Mouse (Mus musculus): ENCODE data around the gene Dusp12. TPM values are rescaled to one million over a fixed set of nuclear protein-coding genes. Genes with fewer than 3 reads are reported as not detected.
A peak's percentile ranks its signal among the peaks of the same experiment; 100 is the strongest.

Gene Dusp12
- polyA plus RNA-seq, 2 experiments from 2014 or later: 14.8 to 16.1 TPM

DNA sequence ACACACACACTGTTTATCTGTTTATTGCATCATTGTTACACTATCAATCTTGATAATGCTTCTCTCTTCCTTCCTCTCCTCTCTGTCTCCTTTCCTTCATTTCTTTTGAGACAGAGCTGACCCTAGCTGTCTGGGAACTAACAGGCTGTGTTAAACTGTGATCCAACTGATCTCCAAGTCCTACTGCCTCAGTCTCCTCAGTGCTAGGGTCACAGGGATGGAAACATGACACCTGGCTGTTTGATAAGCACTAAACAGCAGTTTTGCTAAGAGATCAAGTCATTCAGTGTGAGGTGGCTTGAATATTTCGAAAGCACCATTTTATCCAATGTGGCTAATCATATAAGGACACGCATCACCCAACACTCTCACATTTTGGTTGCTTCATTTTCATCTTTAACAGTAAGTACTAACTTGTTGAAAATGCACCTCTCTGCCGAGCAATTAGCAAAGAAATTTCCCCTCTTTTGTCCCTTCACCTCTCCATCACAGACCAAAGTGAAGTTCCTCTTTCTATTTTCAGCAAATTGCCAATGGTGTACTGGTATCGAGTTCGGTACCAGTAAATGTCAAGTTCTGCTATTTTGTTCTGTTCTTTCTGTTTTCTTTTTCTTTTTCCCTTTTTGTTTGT lies 11.4 kb upstream of the Dusp12 start:
- ATAC-seq: no peak

DNA sequence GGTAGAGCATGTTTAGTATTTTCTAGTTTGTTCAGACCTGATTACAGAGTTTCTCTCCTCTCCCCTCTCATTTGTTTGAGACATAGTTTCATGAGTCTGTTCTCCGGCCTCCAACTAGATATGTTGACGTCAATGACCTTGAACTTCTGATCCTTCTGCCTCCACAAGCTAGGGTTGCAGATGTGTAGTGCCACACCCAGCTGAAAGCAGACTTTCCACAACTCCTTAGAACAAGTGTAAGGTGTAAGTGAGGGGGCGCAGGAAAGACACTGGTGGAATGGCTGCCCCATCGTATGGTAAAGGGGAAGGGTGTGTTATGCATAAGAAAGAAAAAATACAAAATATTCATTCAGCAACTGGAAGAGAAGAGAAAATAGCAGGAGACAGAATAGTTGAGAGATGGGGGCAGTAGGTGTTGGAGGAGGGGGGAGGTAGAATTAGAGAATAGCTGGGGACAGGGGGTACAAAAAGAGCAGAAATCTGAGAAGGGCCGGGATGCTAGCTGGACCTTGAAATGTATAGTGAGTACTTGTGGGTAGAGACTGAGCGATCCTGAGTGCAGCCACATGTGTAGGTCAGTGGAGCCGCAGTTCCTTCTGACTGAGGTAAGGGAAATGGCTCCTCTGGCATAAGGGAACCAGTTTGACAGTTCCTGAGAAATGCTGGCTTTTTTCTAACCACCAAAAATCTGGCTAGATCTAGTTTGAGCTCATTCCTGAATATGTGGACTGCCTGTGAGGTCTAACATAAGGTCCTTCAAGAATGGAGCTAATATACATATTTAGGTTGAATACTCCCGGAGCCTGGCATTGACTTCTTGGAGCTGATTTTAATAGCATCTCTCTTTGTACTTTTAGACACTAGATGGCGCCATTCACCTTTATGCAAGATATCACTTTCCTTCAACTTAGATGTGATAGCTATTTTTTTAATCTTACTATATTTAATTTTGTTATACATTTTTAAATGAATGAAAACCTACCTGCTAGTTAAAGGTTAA lies 9.6 kb upstream of the Dusp12 start:
- ATAC-seq: peak; percentile 76

- ATAC-seq: no peak
These were observed 6.9 kb upstream of the Dusp12 start for GRCm38 (mm10) chr1:170892279-170892678.

DNA sequence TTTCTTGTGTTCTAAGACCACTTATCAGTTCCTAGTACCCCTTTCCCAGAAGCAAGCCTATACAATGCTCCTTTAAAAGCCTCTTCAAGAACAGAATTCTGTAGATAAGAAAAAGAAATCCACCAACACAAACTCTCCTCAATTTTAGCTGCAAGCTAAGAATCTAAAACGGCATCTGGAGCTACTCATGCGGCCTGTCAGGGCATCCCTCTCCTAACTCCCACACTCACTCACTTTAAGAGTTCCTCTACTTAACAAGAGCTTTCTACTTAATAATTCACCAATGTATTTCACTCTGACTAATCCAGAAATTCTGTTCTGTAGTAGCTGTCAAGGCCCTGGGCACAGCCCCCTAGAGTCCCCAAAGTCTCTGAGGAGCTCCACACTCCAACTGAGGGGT lies 6.3 kb upstream of the Dusp12 start:
- no peak for ATAC-seq

DNA sequence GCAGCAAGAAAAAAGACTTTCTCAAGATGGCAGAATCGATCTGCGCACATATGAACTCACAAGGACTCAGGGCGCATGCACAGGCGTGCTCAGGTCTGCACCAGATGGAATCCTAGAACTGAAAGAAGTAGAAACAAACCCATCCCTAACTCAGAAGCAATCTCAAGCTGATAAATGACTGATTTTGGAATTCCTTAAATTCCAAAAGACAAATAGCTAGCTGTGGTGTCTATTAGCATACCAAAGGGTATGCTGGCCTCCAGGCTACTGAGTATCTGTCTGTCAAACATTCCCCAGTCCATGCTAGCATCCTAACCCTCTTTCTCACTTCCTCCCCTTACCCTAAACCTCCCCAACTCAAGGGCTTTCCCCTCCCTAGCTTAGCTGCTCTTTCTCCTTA lies 4.0 kb upstream of the Dusp12 start:
- ATAC-seq: no peak

- no peak for ATAC-seq
These were observed 711 bp upstream of the Dusp12 start for GRCm38 (mm10) chr1:170886044-170886458.

- no peak for ATAC-seq
These were observed 950 bp downstream of the Dusp12 start for GRCm38 (mm10) chr1:170884390-170884789.

DNA sequence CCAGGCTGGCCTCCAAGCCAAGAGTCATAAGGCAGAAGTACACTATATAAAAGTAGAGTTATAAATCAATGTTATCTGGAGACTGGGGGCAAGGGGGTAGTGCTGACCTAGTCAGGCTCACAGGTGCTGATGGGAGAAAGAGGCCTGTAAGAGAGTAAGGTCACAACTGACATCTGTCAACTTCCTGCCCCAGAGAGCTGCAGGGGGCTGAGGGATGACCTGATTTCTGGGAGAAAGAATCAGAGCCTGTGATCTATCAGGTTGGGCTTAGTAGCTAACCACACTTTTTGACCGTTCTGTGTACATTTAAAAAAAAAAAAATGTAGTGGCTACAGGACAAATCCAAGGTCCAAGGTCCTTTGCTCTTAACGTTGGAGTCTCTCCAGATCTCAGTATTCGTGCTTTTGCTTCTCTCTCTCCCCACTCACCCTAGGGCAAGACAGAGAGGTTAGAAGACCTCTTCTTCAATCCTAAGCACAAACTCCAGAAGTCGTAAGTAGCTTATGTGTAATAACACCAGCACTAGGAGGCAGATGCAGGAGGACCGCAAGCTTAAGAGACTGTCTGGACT lies 2.3 kb downstream of the Dusp12 start:
- ATAC-seq: no peak

DNA sequence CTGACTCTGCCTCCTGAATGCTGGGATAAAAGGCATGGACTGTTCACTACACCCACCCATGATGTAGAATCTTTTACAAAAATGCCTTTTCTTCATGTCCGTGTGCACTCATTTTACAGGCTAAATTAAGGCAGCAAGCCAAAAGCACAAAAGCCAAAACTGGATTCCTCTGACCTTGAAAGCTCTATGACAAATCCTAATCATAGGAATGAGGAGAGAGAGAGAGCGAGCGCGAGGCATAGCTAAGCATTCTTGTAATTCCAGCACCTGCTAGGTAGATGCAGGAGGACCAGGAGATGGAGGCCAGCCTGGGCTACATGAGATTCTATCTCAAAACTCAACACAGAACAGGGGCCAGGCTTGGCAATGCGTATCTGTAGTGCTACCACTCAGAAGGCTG lies 8.4 kb downstream of the Dusp12 start:
- ATAC-seq: no peak

- no peak for ATAC-seq
These were observed 9.7 kb downstream of the Dusp12 start for GRCm38 (mm10) chr1:170875676-170876075.

- ATAC-seq: no peak
These were observed 13.4 kb downstream of the Dusp12 start for GRCm38 (mm10) chr1:170871961-170872360.

DNA sequence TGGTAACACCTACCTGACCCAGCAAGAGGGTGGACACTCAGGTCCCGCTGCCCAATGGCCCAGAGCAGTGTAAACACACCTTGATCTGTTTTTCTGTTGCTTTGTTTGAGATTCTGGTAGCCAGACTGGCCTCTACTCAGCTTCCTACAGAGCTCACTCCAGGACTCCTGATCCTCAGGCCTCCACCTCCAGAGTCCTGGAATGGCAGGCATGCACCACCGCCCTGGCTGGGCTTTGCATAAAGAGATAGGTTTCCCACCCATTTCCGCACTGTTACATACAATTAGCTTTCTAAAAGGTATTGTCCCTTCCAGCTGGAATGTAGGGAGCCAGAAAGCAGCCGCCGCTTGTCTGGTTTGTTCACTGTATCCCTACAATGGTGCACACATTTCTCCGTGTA lies 13.9 kb downstream of the Dusp12 start:
- ATAC-seq: no peak

- ATAC-seq: no peak
These were observed 16.4 kb downstream of the Dusp12 start for GRCm38 (mm10) chr1:170868905-170869283.

GRCm38 (mm10) chr1:170868107-170868904 lies 17.0 kb downstream of the Dusp12 start:
- peak; percentile 42 for ATAC-seq

- ATAC-seq: peak; percentile 59
These were observed 17.6 kb downstream of the Dusp12 start, which contains the start of gene Atf6 for GRCm38 (mm10) chr1:170867691-170868105. TSS of gene Atf6 (minus strand) at chr1:170867771.

DNA sequence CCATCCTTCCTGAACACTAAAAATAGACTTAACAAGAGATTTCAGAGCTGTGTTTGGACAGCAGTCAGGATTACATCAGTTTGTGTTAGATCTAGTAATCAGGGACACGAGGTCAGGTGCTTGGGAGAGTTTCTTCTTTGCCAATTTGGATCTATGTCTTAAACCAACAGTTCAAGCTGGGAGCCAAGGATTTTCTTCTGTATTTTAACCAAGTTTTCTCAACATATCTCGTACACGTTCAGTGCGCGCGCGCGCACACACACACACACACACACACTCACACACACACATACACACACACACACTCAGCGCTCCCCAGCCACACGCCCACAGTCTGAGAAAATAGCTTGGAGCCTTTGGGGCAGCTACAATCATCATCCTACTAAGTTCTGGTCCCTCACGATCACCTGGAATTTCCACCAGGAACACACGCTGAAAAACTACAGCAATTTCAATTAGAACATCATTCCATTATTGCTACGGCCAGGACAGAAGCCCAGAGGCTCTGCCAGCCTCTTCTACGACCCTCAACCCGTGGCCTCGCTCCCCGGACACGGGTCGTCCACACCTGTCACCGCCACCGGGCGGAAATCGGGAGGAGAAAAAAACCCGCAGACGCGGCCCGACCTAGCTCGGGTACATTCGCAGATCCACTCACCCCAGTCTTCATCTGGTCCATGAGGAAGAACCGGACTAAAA lies 18.2 kb downstream of the Dusp12 start:
- peak; percentile 35 for ATAC-seq

DNA sequence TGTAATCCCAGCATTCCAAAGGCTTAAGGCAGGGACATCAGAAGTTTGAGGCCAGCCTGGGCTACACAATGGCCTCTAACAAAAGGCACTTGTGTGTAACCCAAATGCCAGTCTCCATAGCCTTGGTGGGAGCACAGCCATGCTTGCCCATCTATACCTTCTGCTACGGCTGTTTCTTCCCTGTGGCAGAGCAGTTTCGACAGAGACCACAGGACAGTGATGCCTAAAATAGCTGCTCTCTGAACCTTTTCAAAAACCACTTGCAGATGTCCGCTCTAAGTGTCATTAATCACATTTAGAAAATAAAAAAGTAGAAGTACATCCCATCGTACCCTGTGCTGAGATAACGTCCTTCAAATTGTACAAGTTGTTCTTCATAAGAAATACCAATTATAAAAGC lies 19.9 kb downstream of the Dusp12 start:
- ATAC-seq: no peak

DNA sequence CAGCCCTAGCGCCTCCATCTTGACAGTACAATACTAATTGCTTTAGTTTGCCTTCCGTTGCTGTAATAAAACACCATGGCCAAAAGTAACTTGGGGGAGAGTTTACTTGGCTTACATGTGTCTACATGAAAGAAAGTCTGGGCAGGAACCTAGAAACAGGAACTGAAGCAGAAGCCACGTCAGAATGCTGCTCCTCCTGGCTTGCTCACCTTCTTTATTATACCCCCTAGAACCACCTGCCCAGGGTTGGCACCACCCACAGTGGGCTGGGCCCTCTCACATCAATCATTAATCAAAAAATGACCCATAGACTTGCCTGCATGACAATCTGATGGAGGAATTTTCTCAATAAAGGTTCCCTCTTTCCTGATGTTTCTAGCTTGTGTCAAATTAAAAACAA lies 20.6 kb downstream of the Dusp12 start:
- ATAC-seq: no peak

GRCm38 (mm10) chr1:170864234-170864633 lies 21.1 kb downstream of the Dusp12 start:
- ATAC-seq: no peak

GRCm38 (mm10) chr1:170863033-170863432 lies 22.3 kb downstream of the Dusp12 start:
- peak; percentile 59 for ATAC-seq

DNA sequence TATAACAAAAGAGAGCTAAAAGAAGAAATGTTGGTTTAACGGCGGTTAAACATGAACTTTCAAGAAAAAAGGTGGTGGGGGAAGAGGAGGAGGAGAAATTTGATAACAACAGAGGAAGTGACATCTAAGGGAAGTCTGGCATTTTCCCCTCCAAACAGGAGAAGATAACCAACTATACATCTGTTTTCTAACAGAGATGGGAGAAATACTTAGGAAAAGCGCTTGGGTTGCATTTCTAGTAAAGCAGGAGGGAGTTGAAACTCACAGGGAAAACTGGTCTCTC lies 23.0 kb downstream of the Dusp12 start:
- no peak for ATAC-seq
